Mouse (Mus musculus): ENCODE data around the gene Mlf2.

Gene Mlf2

DNA sequence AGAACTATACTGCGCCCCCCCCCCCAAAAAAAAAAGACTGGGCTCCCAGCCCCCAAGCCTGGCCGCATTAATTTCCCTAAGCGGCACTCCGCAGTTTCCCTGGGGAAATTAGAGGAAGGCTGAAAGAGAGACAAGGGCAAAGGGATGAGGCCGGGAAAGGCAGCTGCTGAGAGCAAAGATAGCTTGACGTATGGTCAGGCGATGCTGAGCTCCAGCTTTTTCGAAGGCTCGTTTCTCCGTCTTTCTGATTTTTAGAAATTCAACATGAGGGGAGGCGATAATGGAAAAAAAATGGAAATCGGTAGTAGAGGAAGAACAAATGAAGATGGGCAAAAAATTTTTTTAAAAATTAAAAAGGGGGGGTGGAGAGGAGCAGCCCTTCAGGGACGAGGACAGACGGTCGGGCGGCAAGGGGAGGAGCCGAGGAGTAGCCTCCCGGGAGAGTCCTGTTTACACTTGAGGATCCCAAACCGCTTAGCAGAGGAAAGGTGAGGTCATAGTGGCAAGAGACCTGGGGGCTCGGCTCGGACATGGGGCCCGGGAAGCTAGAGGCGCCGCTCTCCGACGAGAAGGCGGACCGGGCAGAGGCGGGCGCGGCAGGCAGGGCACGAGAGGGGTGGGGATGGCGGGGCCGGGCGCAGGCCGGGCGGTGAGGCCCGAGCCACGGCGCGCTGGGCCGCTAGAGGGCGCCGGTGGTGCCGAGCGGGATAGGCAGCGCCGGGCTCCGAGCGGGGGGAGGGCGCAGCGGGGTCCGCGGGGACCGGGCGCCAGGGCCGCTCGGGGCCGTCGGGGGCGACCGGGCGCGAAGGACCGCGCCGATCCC, 14.3 kb upstream of the Mlf2 start:
- Histone ChIP-seq H3K4me3 (replicated peaks; ENCODE audit: low read length) (peak overlapping the region; percentile 88), H3K27me3 (ENCODE audit: insufficient read depth, low read length) (no peaks in the 10 kb centered on the region), H3K4me1 (replicated peaks; ENCODE audit: low read depth, low read length) (peaks cover 83% of the 10 kb centered on the region), H3K9me3 (ENCODE audit: low read length) (no peaks in the 10 kb centered on the region), H3K36me3 (ENCODE audit: insufficient read depth, low read length) (peaks cover 36% of the 10 kb centered on the region)
- TF ChIP-seq CTCF (conservative IDR thresholded peaks at IDR 0.05; ENCODE audit: low read length) (no peak), POU5F1 (IDR thresholded peaks at IDR 0.05; ENCODE audit: borderline replicate concordance, low read length) (no peak), NANOG (IDR thresholded peaks at IDR 0.05; ENCODE audit: borderline replicate concordance, low read length) (no peak)

DNA sequence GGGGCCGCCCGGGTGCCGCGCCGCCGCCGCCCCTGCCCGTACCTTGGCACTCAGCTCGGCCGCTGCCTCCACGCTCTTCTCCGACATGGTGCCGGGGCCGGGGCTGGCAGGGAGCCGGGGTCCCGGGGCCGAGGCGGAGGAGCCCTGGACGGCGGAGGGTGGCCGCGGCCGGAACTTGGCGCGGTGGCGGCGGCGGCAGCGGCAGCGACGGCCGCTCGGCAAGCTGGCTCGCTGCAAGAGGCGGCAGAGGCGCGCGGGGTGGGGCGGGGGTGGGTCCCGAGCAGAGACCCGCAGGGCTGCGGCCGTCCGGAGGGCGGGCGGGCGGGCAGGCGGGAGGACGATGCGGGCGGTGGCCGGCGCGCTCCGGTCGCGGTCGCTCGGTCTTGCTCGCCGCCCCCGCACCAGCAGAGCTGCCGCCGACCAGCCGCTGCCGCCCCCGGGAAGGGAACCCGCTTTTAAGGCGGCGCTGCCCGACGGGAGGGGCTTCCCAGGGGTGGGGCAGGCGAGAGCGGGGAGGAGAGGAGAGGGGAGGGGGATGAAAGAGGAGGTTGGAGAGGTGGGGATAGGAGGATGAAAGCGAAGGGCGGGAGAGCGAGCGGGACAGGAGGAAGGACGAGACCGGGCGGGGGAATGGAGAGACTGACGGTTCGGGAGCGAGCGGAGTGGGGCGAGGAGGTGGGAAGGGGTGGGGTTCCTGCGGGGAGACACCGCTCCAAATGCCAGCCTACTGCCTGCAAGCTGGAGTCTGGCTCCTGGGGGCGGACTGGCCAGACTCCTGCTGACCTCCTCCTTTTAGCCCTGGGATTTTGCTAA, 13.5 kb upstream of the Mlf2 start:
- TF ChIP-seq NANOG (IDR thresholded peaks at IDR 0.05; ENCODE audit: borderline replicate concordance, low read length), result no peak
- no peak for TF ChIP-seq POU5F1 (IDR thresholded peaks at IDR 0.05; ENCODE audit: borderline replicate concordance, low read length)
- TF ChIP-seq CTCF (conservative IDR thresholded peaks at IDR 0.05; ENCODE audit: low read length), result no peak
- Histone ChIP-seq H3K4me1 (replicated peaks; ENCODE audit: low read depth, low read length) (peaks cover 79% of the 10 kb centered on the region), H3K4me3 (replicated peaks; ENCODE audit: low read length) (peak overlapping the region; percentile 88), H3K36me3 (ENCODE audit: insufficient read depth, low read length) (peaks cover 32% of the 10 kb centered on the region), H3K9me3 (ENCODE audit: low read length) (no peaks in the 10 kb centered on the region), H3K27me3 (ENCODE audit: insufficient read depth, low read length) (no peaks in the 10 kb centered on the region)

DNA sequence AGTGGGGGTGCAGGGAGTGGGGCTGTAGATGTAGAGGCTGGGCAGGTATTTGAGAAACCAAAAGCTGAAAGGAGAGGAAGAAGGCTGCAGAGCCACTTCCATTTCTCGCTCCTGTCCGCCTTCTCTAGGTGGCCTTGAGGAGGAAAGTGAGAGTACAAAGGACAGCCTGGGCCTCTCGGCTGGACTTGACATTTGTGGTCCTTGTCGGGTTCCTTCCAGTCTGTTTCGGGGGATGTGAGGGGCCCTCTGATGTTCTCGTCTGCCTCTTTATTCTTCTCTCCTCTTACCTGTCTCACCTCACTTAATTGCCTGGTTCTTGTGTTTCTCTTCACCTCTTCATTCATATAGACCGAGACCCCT, 12.9 kb upstream of the Mlf2 start:
- H3K36me3 ChIP-seq (ENCODE audit: insufficient read depth, low read length), result peaks cover 26% of the 10 kb centered on the region
- no peaks in the 10 kb centered on the region for H3K9me3 ChIP-seq (ENCODE audit: low read length)
- no peaks in the 10 kb centered on the region for H3K27me3 ChIP-seq (ENCODE audit: insufficient read depth, low read length)
- peaks cover 75% of the 10 kb centered on the region for H3K4me1 ChIP-seq (replicated peaks; ENCODE audit: low read depth, low read length)
- TF ChIP-seq POU5F1 (IDR thresholded peaks at IDR 0.05; ENCODE audit: borderline replicate concordance, low read length) (no peak), NANOG (IDR thresholded peaks at IDR 0.05; ENCODE audit: borderline replicate concordance, low read length) (no peak), CTCF (conservative IDR thresholded peaks at IDR 0.05; ENCODE audit: low read length) (no peak)
- peak overlapping the region; percentile 88 for H3K4me3 ChIP-seq (replicated peaks; ENCODE audit: low read length)

DNA sequence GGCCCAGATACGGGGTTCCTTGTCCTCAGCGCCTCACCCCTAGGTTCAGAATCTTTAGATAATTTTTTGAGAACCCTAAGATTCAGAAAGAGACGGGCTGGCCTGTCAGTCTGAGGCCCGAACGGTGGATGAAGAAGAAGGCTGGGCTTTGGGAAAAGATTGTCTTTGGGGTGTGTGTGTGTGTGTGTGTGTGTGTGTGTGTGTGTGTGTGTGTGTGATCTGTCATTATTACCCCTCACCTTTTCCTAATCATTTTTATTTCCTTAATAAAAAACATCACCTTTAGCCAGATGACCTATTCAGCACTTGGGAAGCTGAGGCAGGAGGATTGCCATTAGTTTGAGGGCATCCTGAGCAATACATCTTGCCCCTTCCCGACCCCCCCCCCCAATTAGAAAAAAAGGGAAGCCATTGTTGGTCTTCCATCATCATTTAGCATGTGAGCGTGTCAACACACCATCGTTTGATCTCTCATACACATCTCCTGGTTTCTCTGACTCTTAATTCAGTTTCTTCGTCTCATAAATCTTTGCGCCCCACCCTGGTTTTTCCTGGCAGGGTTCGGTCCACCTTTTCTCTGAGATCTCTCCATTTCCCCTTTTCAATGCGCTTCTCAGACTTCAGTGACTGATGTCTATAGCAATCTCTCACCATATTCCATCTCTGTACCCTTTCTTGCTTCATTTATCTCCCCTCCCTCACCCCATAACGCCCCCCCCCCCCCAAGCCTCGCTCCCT, 12.1 kb upstream of the Mlf2 start:
- H3K4me3 ChIP-seq (replicated peaks; ENCODE audit: low read length), result peak overlapping the region; percentile 88
- H3K27me3 ChIP-seq (ENCODE audit: insufficient read depth, low read length), result no peaks in the 10 kb centered on the region
- no peaks in the 10 kb centered on the region for H3K9me3 ChIP-seq (ENCODE audit: low read length)
- TF ChIP-seq POU5F1 (IDR thresholded peaks at IDR 0.05; ENCODE audit: borderline replicate concordance, low read length), result no peak
- peaks cover 71% of the 10 kb centered on the region for H3K4me1 ChIP-seq (replicated peaks; ENCODE audit: low read depth, low read length)
- H3K36me3 ChIP-seq (ENCODE audit: insufficient read depth, low read length), result peaks cover 19% of the 10 kb centered on the region

DNA sequence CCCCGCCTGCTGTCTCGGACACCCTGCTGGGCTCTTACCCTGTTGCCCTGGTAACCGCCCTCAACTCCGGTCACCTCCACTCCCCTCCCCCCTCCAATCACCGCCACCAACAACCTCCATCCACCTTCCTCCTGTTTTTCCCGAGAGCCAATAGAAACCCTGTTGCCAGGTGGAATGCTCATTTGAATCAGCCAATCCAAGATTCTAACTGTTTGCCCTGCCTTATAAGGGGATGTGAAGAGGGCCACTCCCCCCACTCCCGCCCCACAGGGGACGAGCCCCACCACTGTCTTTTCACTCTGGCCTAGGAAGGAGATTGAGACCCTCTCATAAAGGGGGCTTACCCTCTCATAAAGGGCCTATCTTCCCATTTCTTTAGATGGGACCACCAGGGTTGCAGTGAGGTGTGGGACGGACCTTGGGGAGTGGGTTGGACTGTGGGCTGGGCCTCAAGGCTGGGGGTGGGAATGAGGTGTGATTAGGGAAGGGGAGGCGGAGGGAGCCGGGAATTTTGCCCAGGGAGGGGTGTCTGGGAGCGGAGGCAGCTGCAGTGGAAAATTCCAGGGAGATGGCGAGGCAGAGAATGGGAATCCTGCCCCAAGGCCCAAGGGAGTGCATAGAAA, 11.4 kb upstream of the Mlf2 start, which contains the start of gene Ptms:
Gene Ptms (minus strand): TSS at position 409 of the 623 bp plus-strand sequence.
- TF ChIP-seq POU5F1 (IDR thresholded peaks at IDR 0.05; ENCODE audit: borderline replicate concordance, low read length) (no peak), NANOG (IDR thresholded peaks at IDR 0.05; ENCODE audit: borderline replicate concordance, low read length) (0 out of 2 replicates have a peak, but pooled peaks have one; percentile 3)
- Histone ChIP-seq H3K27me3 (ENCODE audit: insufficient read depth, low read length) (no peaks in the 10 kb centered on the region), H3K4me1 (replicated peaks; ENCODE audit: low read depth, low read length) (peaks cover 69% of the 10 kb centered on the region)

DNA sequence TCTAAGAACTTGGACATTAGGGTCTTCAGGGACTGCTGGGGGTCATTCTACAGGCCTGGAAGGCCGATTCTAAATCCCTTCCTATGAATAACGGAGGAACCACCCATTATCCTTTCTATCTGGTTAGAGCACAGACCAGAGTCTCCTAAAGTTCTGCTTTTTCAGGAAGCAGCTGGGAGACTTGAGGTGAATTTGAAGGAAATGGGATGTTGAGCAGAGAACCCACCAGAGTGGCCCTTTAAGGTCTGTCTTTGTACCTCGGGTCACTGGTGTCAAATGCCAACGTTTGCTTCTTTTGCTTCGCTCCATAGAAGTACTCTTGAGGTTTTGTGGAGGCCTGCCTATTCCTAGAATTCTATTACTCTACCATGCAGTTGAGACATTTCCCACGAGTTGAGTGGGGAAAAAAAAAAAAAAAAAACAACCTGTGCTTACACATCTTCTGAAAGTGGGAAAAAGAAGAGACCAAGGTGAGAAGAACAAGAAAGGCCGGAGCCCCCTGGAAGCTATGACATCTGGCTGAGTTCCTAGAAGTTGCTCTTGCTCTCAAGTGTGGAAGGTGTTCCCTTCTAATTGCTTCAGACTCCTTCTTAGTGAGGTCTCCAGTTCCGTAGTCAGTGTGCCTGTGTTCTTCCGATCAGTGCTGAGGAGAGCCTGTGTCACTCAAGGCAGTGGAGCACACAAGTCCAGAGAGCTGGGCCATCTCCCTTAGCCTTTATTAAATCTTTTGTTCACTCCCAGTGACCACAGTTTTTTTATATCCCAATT, 10.7 kb upstream of the Mlf2 start:
- H3K27me3 ChIP-seq (ENCODE audit: insufficient read depth, low read length), result no peaks in the 10 kb centered on the region
- TF ChIP-seq POU5F1 (IDR thresholded peaks at IDR 0.05; ENCODE audit: borderline replicate concordance, low read length) (no peak), CTCF (conservative IDR thresholded peaks at IDR 0.05; ENCODE audit: low read length) (no peak), NANOG (IDR thresholded peaks at IDR 0.05; ENCODE audit: borderline replicate concordance, low read length) (no peak)
- no peaks in the 10 kb centered on the region for H3K9me3 ChIP-seq (ENCODE audit: low read length)
- H3K36me3 ChIP-seq (ENCODE audit: insufficient read depth, low read length), result peaks cover 7% of the 10 kb centered on the region; the same call in 1 of the 2 replicates
- peaks cover 69% of the 10 kb centered on the region for H3K4me1 ChIP-seq (replicated peaks; ENCODE audit: low read depth, low read length)
- peak overlapping the region; percentile 71 for H3K4me3 ChIP-seq (replicated peaks; ENCODE audit: low read length)

More for the DNA sequence above, 11.4 kb upstream of the Mlf2 start, which contains the start of gene Ptms:
- Histone ChIP-seq H3K9me3 (ENCODE audit: low read length) (no peaks in the 10 kb centered on the region), H3K4me3 (replicated peaks; ENCODE audit: low read length) (peak within 1 kb of the TSS; percentile 88), H3K36me3 (ENCODE audit: insufficient read depth, low read length) (peaks cover 12% of the 10 kb centered on the region)

DNA sequence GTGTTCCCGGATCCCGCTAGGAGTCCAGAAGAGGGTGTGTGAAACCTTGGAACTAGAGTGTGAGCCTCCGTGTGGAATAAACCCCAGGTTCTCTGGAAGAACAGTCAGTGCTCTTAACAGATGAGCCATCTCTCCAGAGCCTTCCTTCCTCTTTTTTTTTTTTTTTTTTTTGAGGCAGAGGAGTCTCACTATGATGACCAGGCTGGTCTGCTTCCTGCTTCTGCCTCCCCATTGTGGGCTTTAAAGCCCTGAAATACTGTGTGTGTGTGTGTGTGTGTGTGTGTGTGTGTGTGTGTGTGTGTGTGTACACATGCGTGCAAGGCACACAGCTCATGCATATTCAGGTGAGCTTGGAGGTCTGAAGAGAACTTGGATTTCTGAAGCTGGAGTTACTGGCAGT, 9.6 kb upstream of the Mlf2 start:
- H3K4me3 ChIP-seq (replicated peaks; ENCODE audit: low read length), result no peak overlapping the region
- H3K4me1 ChIP-seq (replicated peaks; ENCODE audit: low read depth, low read length), result peaks cover 69% of the 10 kb centered on the region
- no peaks in the 10 kb centered on the region for H3K9me3 ChIP-seq (ENCODE audit: low read length)
- no peaks in the 10 kb centered on the region for H3K36me3 ChIP-seq (ENCODE audit: insufficient read depth, low read length)
- TF ChIP-seq CTCF (conservative IDR thresholded peaks at IDR 0.05; ENCODE audit: low read length), result no peak
- H3K27me3 ChIP-seq (ENCODE audit: insufficient read depth, low read length), result no peaks in the 10 kb centered on the region

All from E14TG2a.4 (cell line).